ENCODE assay signal across 8 mouse cellular contexts in genomic region chr8:60992910-60993638, GRCm38 (mm10). TPM values are rescaled to one million over a fixed set of nuclear protein-coding genes. Genes with fewer than 3 reads are reported as not detected.
A peak's percentile ranks its signal among the peaks of the same experiment; 100 is the strongest.
DNase-seq lines count a peak whose midpoint lies in the region; ATAC-seq lines count a peak whose summit lies in the region.

Gene Nek1 (plus strand): TSS chr8:60993195.

- H3K4me2 ChIP-seq in hindbrain, embryonic 14.5 days (replicated peaks): peak within 1 kb of the TSS; percentile 82

- peak; percentile 94 for DNase-seq in R1 (ENCODE audit: low read depth, low spot score)
- peak; percentile 98 to 100 for DNase-seq in cerebellum, postnatal 25 days
- DNase-seq in frontal cortex, postnatal 25 days (ENCODE audit: low spot score in 2 of 2): peak; percentile 88 to 95
- peak; percentile 96 for DNase-seq in hindbrain, embryonic 14.5 days (ENCODE audit: low spot score)
- DNase-seq in layer of hippocampus, postnatal 36 days: peak; percentile 96
- peak; percentile 99 for DNase-seq in lung, postnatal 36 days
- peak; percentile 98 for DNase-seq in retina, postnatal 1 day
- peak; percentile 94 to 96 for DNase-seq in urinary bladder, adult 18-20 months (ENCODE audit: low spot score in 2 of 2)

- H3K36me3 ChIP-seq in hindbrain, embryonic 14.5 days (replicated peaks; ENCODE audit: control insufficient read depth, insufficient read depth): no peaks in the 10 kb centered on the region

- H3K9me3 ChIP-seq in hindbrain, embryonic 14.5 days (ENCODE audit: control insufficient read depth, low read length): 0 out of 2 replicates have a peak, but pooled peaks cover 2% of the 10 kb centered on the region

- peak within 1 kb of the TSS; percentile 72 for H3K4me3 ChIP-seq in hindbrain, embryonic 14.5 days (replicated peaks; ENCODE audit: low read length)

- under 1% methylated on average over 57 of the region's 57 CpGs for WGBS in hindbrain, embryonic 14.5 days

- no peaks in the 10 kb centered on the region for H3K27me3 ChIP-seq in hindbrain, embryonic 14.5 days (ENCODE audit: control insufficient read depth, insufficient read depth, low read length)

- H3K4me1 ChIP-seq in hindbrain, embryonic 14.5 days (replicated peaks; ENCODE audit: control insufficient read depth, insufficient read depth, low read length): peaks cover 13% of the 10 kb centered on the region

- H3K27ac ChIP-seq in hindbrain, embryonic 14.5 days: peak within 1 kb of the TSS; percentile 90

- H3K9ac ChIP-seq in hindbrain, embryonic 14.5 days: peak within 1 kb of the TSS; percentile 79

- ATAC-seq in hindbrain, embryonic 14.5 days (ENCODE audit: low FRiP score): peak; percentile 97

RNA-seq across cellular contexts. Expression of gene Nek1, which starts in this region (rescaled TPM):
- 29.0 and 30.3 TPM in 2 replicates for polyA plus RNA-seq in hindbrain, embryonic 14.5 days (2014; fragmentation: Nextera tagmentation; extraction: Ambion mirVana)
- 10 to 100 TPM; 26.2 to 31.0 TPM for total RNA-seq in layer of hippocampus, postnatal 36 days (2021)

Comparison
In these comparisons a context has a peak if more than half of its experiments do, and no peak if none do; other contexts are left out.
1. Peak in every context shown above with its lines: DNase-seq, ATAC-seq, H3K4me3 ChIP-seq and H3K27ac ChIP-seq.